Mouse (Mus musculus): ENCODE data around the gene Ctrb1. TPM values are rescaled to one million over a fixed set of nuclear protein-coding genes. Genes with fewer than 3 reads are reported as not detected.
"Not testable (repeated sequence)": the region's sequence is repeated elsewhere in the genome, so short reads cannot be mapped to it uniquely, and the experiment has no call there.

Ctrb1 gene
- polyA plus RNA-seq, 1 experiment, result 11.8 TPM

- Histone ChIP-seq H3K27ac (ENCODE audit: control insufficient read depth, insufficient read depth, low read length) (no peak overlapping the region), H3K36me3 (ENCODE audit: control insufficient read depth, insufficient read depth, low read length) (no peaks in the 10 kb centered on the region), H3K4me1 (replicated peaks; ENCODE audit: control insufficient read depth, insufficient read depth, low read length) (0 out of 2 replicates have a peak, but pooled peaks cover 2% of the 10 kb centered on the region), H3K4me3 (ENCODE audit: control insufficient read depth, insufficient read depth, low read length) (no peak overlapping the region), H3K27me3 (ENCODE audit: control insufficient read depth, insufficient read depth, low read length) (no peaks in the 10 kb centered on the region)
- DNase-seq, result no peak
- TF ChIP-seq POLR2A (IDR thresholded peaks at IDR 0.05; ENCODE audit: control insufficient read depth, extremely low read depth, insufficient read depth, low read length, poor library complexity) (no peak), CTCF (IDR thresholded peaks at IDR 0.05; ENCODE audit: borderline replicate concordance, control insufficient read depth, extremely low read depth, insufficient read depth, low read length, poor library complexity) (no peak)
- 40% methylated on average over 6 of the region's 6 CpGs for WGBS
Measured at GRCm38 (mm10) chr8:111658819-111659423, 31.9 kb downstream of the Ctrb1 start.

GRCm38 (mm10) chr8:111657312-111657854 lies 33.4 kb downstream of the Ctrb1 start:
- H3K36me3 ChIP-seq (ENCODE audit: control insufficient read depth, insufficient read depth, low read length), result no peaks in the 10 kb centered on the region
- WGBS, result 73% methylated on average over 1 of the region's 1 CpGs
- H3K27ac ChIP-seq (ENCODE audit: control insufficient read depth, insufficient read depth, low read length), result no peak overlapping the region
- H3K4me1 ChIP-seq (replicated peaks; ENCODE audit: control insufficient read depth, insufficient read depth, low read length), result 0 out of 2 replicates have a peak, but pooled peaks cover 2% of the 10 kb centered on the region
- no peak overlapping the region for H3K4me3 ChIP-seq (ENCODE audit: control insufficient read depth, insufficient read depth, low read length)
- no peak for DNase-seq
- no peaks in the 10 kb centered on the region for H3K27me3 ChIP-seq (ENCODE audit: control insufficient read depth, insufficient read depth, low read length)
- TF ChIP-seq POLR2A (IDR thresholded peaks at IDR 0.05; ENCODE audit: control insufficient read depth, extremely low read depth, insufficient read depth, low read length, poor library complexity) (no peak), CTCF (IDR thresholded peaks at IDR 0.05; ENCODE audit: borderline replicate concordance, control insufficient read depth, extremely low read depth, insufficient read depth, low read length, poor library complexity) (no peak)

- Histone ChIP-seq H3K36me3 (ENCODE audit: control insufficient read depth, insufficient read depth, low read length) (no peaks in the 10 kb centered on the region), H3K27me3 (ENCODE audit: control insufficient read depth, insufficient read depth, low read length) (no peaks in the 10 kb centered on the region), H3K4me3 (ENCODE audit: control insufficient read depth, insufficient read depth, low read length) (no peak overlapping the region), H3K27ac (ENCODE audit: control insufficient read depth, insufficient read depth, low read length) (no peak overlapping the region), H3K4me1 (replicated peaks; ENCODE audit: control insufficient read depth, insufficient read depth, low read length) (peaks cover 6% of the 10 kb centered on the region)
- no peak for TF ChIP-seq CTCF (IDR thresholded peaks at IDR 0.05; ENCODE audit: borderline replicate concordance, control insufficient read depth, extremely low read depth, insufficient read depth, low read length, poor library complexity)
- TF ChIP-seq POLR2A (IDR thresholded peaks at IDR 0.05; ENCODE audit: control insufficient read depth, extremely low read depth, insufficient read depth, low read length, poor library complexity), result no peak
- no peak for DNase-seq
- WGBS, result 95% methylated on average over 2 of the region's 2 CpGs
Measured at GRCm38 (mm10) chr8:111653524-111653923, 37.3 kb downstream of the Ctrb1 start.

- no peak for TF ChIP-seq CTCF (IDR thresholded peaks at IDR 0.05; ENCODE audit: borderline replicate concordance, control insufficient read depth, extremely low read depth, insufficient read depth, low read length, poor library complexity)
- no peak for TF ChIP-seq POLR2A (IDR thresholded peaks at IDR 0.05; ENCODE audit: control insufficient read depth, extremely low read depth, insufficient read depth, low read length, poor library complexity)
- H3K36me3 ChIP-seq (ENCODE audit: control insufficient read depth, insufficient read depth, low read length), result no peaks in the 10 kb centered on the region
- WGBS, result 97% methylated on average over 3 of the region's 3 CpGs
Measured at GRCm38 (mm10) chr8:111650651-111651050, 40.2 kb downstream of the Ctrb1 start.

GRCm38 (mm10) chr8:111648834-111649233 lies 42.0 kb downstream of the Ctrb1 start:
- Histone ChIP-seq H3K4me1 (replicated peaks; ENCODE audit: control insufficient read depth, insufficient read depth, low read length) (peaks cover 7% of the 10 kb centered on the region), H3K4me3 (ENCODE audit: control insufficient read depth, insufficient read depth, low read length) (no peak overlapping the region), H3K27ac (ENCODE audit: control insufficient read depth, insufficient read depth, low read length) (no peak overlapping the region), H3K36me3 (ENCODE audit: control insufficient read depth, insufficient read depth, low read length) (no peaks in the 10 kb centered on the region), H3K27me3 (ENCODE audit: control insufficient read depth, insufficient read depth, low read length) (no peaks in the 10 kb centered on the region)
- no peak for TF ChIP-seq POLR2A (IDR thresholded peaks at IDR 0.05; ENCODE audit: control insufficient read depth, extremely low read depth, insufficient read depth, low read length, poor library complexity)
- TF ChIP-seq CTCF (IDR thresholded peaks at IDR 0.05; ENCODE audit: borderline replicate concordance, control insufficient read depth, extremely low read depth, insufficient read depth, low read length, poor library complexity), result no peak
- 58% methylated on average over 2 of the region's 2 CpGs for WGBS
- no peak for DNase-seq

More at GRCm38 (mm10) chr8:111650651-111651050, 40.2 kb downstream of the Ctrb1 start:
- no peak overlapping the region for H3K27ac ChIP-seq (ENCODE audit: control insufficient read depth, insufficient read depth, low read length)
- no peak overlapping the region for H3K4me3 ChIP-seq (ENCODE audit: control insufficient read depth, insufficient read depth, low read length)
- H3K4me1 ChIP-seq (replicated peaks; ENCODE audit: control insufficient read depth, insufficient read depth, low read length), result peaks cover 7% of the 10 kb centered on the region
- H3K27me3 ChIP-seq (ENCODE audit: control insufficient read depth, insufficient read depth, low read length), result no peaks in the 10 kb centered on the region
- DNase-seq, result no peak

- WGBS, result 56% methylated on average over 8 of the region's 8 CpGs
- peaks cover 9% of the 10 kb centered on the region for H3K4me1 ChIP-seq (replicated peaks; ENCODE audit: control insufficient read depth, insufficient read depth, low read length)
- TF ChIP-seq CTCF (IDR thresholded peaks at IDR 0.05; ENCODE audit: borderline replicate concordance, control insufficient read depth, extremely low read depth, insufficient read depth, low read length, poor library complexity) (no peak), POLR2A (IDR thresholded peaks at IDR 0.05; ENCODE audit: control insufficient read depth, extremely low read depth, insufficient read depth, low read length, poor library complexity) (no peak)
- no peaks in the 10 kb centered on the region for H3K36me3 ChIP-seq (ENCODE audit: control insufficient read depth, insufficient read depth, low read length)
- no peak overlapping the region for H3K27ac ChIP-seq (ENCODE audit: control insufficient read depth, insufficient read depth, low read length)
- DNase-seq, result no peak
- no peaks in the 10 kb centered on the region for H3K27me3 ChIP-seq (ENCODE audit: control insufficient read depth, insufficient read depth, low read length)
- H3K4me3 ChIP-seq (ENCODE audit: control insufficient read depth, insufficient read depth, low read length), result no peak overlapping the region
Measured at GRCm38 (mm10) chr8:111645715-111646114, 45.1 kb downstream of the Ctrb1 start.

- H3K4me3 ChIP-seq (ENCODE audit: control insufficient read depth, insufficient read depth, low read length), result peak overlapping the region; percentile 65; the same call in 1 of the 2 replicates
- 14% methylated on average over 12 of the region's 12 CpGs for WGBS
- H3K27me3 ChIP-seq (ENCODE audit: control insufficient read depth, insufficient read depth, low read length); H3K4me1 ChIP-seq (replicated peaks; ENCODE audit: control insufficient read depth, insufficient read depth, low read length); H3K36me3 ChIP-seq (ENCODE audit: control insufficient read depth, insufficient read depth, low read length): not testable (repeated sequence)
- peak; percentile 48 for DNase-seq
- peak overlapping the region; percentile 3; the same call in 1 of the 2 replicates for H3K27ac ChIP-seq (ENCODE audit: control insufficient read depth, insufficient read depth, low read length)
Measured at GRCm38 (mm10) chr8:111644286-111645051, 46.3 kb downstream of the Ctrb1 start.
